Mouse (Mus musculus) CD8-positive naive resting alpha-beta T cell, adult 2 months (primary cell): Measurements from ENCODE around the gene Iqcj.

Experiments
- DNase-seq, 2 experiments: peaks; one replicate each; pipeline ENCODE4 v3.0.0; 2022; ENCODE audit warnings: low read depth in 2 of 2, low spot score in 2 of 2

Iqcj gene

DNA sequence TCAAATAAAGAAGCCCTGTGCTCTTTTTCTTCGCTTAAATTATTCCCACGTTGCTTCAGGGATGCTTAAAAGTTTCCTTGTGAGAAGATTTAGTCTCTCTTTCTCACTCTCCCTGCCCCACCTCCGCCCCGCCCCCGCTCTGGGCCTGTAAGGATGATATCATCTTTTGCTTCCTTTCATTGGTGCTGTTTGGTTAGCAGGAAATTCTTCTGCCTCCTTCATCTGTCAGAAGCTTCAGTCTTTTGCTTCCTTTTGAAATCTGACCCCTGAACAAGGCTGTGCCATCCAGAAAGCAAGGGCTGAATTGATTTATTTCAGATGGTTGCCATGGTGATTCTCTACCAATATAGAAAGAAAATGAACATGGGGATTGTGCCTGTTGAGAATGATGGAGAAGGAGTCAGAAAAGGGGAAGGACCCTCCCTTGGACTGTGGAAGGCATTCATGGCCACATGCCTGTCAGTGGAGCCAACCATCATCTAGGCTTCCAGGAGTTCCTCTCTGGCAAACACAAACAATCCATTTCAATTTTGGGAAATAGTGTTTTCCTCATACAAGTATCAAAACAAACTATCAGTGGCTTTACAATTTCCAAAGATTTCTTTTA is 62.5 kb downstream of the Iqcj start:
- DNase-seq, result no peak

DNA sequence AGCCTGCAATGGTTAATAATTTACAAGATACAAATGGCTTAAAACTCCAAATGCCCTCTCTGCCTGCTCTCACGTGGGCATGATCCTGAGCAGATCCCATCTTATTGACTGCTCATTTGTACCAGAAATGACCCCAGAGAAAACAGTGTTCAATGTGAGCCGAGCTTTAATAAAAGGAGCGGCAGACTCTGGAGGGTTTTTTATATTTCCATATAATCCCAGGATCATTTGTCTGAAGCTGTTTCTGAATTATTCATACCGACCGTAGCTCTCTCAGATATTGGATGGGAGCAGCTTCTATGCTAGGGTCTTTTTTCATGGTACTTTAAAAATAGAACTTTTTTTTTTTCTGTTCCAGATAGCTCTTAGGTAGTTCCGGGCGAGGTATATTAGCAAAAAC is 67.7 kb downstream of the Iqcj start:
- DNase-seq, result no peak

DNA sequence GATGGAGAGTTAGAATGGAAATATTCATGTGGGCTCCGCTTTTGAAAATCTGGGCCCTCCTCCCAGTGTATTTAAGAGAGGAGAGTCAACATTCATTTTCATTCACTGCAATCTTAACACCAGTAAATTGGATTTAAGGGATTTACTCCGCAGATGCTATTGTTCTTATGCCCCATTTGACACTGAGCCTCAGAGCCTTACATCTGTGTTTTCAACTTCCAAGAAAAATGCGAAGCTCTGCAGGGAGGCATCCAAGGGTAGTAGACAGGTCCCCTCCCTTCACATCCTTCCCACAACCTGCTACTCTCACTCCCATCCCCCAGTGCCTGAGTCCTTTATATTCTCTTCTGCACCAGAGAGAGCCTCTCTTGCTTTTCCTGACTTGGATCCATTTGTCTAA is 68.1 kb downstream of the Iqcj start:
- no peak for DNase-seq

DNA sequence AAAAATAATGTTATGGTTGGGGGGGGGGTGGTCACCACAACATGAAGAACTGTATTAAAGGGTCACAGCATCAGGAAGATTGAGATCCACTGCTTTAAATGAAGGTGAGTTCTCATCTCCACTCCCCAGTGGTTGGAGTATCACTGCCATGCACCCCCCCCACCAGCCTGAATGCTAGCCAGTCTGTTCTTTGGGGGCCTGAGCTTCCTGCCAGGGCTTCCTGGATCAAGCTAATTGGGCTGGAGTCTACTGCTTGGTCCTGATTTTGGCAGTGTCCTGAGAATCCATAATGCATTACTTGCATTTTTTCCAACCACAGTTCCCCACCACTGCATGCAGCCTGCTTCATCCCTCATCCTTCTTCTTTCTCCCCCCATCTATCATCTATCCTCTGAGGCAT is 68.7 kb downstream of the Iqcj start:
- DNase-seq, result no peak

DNA sequence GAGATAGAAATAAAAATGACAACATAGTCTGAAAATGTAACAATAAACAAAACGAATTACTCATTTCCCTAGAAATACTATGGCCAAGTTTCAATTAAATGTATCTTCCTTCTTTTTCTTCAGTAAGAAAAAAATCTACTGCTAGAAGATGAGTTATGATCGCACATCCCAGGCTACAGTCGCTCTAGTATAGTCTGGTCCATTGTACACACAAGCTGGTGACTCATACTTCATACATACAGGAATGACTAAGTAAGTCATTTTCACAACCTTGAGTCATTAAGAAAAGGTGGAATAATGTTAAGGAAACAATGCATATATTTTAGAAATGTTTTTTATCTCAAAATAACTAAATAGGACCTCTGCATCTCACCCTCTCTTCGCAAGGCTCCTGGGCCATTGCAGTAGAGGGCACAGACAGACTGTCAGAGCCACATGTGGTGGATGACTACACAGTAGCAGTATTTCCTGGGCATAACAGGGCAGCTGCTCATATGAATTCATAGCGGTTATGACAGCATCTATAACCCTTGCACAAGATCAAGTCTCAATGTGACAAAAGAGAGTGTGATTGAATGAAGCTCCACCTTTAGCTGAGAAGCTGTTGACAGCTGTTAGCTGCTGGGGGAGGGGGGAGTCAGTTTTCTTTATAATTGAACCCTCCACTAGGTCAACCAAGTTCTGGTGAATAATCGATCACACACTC is 70.1 kb downstream of the Iqcj start:
- DNase-seq, result no peak

DNA sequence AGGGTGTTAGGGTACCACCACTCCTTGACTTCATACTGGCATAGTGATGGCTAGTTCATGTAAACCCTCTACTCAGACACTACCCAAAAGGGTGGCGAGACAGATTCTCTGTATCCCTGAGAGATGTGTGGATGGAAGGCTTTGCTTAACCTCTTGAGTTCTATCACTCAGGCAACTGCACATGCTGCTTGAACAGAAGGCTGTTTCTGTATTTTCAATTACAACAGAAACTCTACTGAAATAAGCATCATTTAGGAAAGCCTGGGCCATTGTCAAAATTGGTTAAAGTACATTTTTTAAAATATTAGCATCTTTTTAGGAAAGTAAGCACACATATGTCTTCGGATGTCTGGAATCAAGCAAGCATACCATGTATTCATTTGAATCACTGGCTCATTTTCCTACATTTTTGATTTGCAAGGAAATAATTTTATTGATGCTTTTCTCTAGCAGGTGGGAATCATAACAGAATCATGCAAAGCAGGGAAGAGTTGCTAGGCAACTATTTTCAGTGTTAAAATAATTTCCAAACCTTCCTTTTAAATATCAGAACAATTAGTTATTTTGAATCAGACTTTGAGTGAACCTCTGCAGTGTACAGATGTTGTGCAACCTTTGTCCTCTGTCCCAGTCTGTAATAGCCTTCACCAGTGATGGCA is 82.4 kb downstream of the Iqcj start:
- DNase-seq, result no peak

DNA sequence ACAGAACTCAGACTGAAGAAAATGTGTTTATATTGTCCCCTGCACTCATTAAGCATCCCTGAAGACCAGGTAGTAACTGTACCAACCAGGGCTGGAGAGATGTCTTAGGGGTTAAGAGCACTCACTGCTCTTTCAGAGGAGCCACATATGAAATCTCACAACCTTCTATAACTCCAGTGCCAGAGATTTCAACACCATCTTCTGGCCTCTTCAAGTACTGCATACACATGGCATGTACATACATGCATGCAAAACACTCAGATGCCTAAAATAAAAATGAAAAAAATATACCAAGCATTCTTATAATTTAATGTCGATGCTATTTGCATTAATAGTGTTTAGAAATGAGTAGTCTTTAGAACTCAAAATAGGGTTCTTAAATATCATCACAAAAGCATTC is 88.0 kb downstream of the Iqcj start:
- DNase-seq, result no peak

DNA sequence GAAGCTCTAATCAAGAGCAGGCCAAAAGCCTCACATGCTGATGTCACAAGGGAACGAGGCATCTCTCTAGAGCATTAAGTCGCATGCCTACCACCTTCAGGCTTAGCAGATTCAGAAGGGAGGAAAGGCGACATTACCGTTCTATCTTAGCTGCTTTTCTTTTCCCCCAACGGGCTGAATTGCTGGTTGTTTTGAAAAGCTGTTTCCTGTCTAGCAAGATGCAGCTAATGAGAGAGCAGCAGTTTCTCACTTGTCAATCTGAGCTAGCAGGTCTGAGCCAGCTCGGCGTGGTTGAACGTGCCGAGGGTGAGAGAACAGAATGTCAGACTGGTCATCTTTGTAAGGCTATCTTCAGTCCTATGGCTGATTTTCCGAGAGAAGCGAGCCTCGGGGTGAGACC is 91.3 kb downstream of the Iqcj start:
- no peak for DNase-seq

DNA sequence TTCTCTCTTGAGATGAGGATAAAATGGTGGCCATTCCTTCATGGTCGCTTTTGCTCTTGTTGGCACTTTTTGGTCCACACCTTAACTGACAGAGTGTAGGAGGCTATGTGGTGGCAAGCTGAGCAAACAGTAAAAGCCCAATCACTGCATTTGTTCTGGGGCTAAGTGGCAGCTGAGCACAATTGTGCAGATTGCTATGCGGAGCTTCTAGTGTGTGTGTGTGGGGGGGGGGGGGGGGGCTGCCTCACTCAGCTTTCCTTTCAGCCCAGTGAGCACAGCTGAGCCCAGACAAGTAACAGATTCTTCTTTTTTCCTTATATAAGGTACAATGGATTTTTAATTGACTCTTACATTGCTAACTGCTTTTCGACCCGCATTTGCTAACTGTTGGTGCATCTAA is 110.4 kb downstream of the Iqcj start:
- DNase-seq, result no peak

DNA sequence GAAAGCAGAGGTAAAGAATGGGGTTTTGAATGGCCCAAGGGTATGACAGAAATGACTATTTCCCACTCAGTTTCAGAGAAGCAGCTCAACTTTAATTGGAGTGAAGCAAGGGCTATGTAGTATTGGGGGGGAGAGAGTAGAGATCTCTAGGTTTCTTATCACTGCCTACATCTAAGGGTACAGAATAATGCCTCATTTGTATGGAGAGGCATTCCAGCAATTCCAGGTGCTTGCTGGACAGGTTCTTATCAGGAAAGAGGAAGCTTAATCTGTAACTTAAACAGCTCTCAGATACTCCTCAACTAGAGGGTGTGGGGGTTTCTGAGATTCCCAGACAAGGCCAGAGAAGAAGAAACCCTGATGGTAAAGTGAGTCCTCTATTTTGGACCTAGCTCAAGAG is 120.3 kb downstream of the Iqcj start:
- no peak for DNase-seq

DNA sequence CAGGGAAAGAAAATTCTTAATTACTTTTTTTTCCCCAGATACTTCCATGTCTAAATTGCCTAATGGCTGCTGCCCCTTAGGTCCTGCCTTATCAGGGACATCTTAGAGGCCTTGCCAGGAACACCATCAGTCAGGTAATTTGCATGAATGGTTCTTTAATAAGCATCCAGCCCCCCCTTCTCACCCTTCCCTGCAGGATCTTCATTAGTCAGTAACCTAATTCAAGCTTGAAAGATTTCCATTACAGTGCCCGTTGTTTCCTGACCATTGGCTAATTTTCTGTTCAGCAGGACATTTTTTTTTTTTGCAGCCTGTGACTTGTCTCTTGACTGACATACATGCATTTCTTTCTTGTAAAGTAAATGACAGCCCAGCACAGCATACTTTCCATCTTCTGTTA is 123.8 kb downstream of the Iqcj start:
- DNase-seq, result no peak

DNA sequence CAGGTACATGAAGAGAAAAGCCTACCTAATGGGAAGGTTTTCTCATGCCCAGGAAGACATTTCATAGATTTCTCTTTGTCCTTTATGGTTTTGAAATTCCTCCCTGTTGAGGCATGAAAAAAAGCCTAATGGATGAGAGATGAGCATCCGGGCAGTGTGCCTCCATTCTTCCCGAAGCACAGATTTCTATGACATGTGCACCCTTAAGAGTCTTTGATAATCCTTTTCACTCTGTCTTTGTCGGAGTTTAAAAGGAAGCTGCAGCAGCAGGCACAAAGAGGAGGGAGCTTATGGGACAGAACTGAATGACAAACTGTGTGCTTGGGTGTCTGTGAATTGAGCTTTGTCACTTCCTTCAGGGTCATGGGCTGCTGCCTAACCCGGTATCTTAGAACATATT is 127.4 kb downstream of the Iqcj start:
- DNase-seq, result no peak

DNA sequence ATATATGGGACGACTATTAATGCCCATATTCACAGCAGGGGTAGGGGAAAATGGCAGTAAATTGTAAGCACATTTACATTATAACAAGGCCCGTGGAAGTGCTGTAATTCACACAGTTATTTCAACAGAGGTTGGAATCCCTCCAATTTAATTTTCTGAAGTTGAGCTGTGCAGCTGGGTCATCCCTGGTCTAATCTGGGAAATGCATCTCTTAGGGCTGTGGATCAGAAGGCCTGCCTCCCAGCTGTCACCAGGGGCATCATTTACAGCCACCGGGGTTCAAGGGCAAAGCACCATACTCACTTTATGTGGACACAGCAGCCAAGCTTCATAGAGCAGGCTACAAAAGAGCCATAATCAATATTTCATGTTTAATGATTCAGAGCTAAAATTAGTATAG is 144.1 kb downstream of the Iqcj start:
- DNase-seq, result no peak

DNA sequence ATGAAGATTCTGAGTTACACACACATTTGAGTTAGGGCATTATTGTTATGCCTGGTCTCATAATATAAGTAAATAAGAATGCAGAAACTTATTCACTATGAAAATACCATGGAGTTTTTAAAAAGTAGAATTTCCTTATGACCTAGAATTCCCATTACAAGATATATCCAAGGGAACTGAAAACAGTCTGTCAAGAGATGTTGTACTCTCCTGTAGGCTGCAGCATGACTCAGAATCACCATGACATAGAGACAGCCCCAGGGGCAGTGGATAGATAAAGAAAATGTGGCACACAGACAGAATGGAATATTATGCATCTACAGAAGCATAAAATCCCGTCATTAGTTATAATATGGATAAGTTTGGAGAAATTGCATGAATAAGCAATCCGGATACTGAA is 150.9 kb downstream of the Iqcj start:
- no peak for DNase-seq

DNA sequence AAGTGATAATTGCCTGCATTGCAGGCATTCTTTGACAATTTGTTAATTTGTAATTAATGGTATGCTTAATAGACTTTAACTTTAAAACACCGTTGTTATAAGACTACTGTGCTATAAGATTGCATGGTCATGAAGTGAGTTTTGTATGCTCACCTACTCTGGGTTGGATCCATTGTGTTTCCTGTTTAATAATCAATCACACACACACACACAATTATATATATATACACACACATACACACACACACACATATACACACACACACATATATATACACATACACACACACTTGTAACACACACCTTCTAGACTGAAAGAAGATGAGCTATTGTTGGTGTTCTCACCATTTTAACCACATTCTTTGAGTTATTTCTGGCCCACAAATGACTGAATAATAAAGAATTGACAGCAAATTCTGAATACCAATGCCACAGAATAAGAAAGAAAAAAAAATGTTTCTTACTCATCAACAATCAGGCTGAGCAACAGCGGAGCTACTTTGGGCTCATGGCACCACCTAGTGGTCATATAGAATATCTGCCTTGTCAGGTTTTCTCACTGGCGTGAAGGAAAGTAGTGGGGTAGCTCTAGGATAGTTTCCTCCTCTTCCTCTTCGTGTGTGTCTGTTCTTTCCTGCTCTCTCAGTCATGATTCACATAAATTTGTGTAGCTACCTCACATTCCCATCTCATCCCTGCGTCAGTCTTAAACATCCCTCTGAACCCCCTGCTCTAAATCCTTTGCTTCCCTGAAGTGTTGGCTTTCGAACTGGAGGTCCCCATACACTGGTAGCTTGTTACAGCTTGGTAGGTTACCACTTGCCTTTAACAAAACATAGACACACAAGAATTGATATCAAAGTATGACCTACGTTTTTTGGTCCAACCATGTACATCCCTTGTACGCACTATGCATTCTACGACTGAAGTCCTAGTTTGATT is 153.7 kb downstream of the Iqcj start:
- no peak for DNase-seq

DNA sequence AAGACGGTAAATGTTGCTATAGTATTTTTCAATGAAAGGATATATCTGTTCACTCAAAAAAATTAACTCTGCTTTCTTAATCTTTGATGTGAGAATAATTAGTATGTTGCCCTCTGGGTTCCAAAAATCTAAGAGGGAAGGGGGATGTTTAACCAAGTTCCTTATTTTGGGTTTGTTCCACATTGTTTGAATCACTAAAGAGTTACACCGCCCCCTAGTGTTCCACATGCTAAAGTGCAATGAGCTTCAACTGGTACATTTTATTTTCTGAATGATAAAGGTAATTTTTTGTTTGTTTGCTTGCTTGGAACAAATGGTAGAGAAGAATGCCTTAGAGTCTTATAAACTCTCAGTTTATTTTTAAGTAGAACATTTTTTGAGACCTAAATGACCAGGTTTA is 161.5 kb downstream of the Iqcj start:
- no peak for DNase-seq

DNA sequence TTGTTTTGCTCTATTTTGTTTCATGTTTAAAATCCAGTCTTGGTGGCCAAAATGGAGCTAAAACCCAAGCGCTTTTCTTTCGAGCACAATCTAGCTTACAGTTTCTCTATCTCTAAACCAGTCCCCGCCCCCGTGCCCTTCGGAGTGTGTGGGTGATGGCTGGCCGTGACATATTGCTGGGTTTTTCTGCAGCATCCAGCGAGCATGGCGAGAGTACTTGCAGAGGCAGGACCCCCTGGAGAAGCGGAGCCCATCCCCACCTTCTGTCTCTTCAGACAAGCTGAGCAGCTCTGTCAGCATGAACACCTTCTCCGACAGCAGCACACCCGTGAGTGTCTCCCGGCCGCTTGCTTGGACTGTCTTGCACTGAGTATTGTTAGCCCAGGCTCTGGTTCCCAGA is 163.1 kb downstream of the Iqcj start:
- DNase-seq, result no peak

DNA sequence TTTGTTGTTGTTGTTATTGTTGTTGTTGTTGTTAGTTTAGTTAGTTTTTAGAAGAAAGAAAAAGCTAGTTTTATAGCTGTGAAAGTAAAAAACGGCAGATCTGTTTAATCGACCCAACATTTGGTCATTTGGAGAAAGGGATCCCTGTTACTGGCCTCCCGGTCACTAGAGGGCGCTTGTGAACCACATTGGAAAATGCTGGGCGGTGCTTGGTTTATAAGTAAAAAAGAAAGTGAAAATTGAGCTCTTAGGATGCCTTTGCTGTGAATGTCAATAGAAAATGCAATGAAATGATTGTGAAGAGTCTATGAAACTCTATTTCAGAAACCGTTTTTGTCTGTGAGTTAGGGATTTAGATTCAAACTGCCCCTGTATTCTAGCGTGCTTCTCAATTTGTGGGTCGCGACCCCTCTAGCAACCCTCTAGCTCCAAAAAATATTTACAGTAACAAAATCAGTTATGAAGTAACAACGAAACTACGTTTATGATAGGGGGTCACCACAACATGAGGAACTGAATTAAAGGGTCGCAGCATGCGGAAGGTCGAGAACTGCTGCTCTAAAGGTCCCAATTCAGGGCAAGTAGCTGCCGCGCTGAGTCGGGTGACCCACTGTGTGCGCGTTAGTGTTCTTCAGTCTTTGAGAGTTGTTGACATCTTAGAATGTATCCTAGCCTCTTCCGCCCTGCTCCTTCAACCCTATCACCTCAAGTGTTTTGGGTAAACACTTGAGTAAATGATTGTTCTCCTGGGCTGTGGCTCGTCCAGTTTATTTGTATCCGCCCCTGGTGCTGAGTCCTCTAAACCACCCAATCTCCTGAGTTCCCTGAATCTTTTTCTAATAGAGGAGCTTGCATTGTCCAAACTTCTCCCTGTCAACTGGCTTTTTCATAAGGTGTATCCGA is 164.6 kb downstream of the Iqcj start:
- DNase-seq, result peak; percentile 11 to 28

DNA sequence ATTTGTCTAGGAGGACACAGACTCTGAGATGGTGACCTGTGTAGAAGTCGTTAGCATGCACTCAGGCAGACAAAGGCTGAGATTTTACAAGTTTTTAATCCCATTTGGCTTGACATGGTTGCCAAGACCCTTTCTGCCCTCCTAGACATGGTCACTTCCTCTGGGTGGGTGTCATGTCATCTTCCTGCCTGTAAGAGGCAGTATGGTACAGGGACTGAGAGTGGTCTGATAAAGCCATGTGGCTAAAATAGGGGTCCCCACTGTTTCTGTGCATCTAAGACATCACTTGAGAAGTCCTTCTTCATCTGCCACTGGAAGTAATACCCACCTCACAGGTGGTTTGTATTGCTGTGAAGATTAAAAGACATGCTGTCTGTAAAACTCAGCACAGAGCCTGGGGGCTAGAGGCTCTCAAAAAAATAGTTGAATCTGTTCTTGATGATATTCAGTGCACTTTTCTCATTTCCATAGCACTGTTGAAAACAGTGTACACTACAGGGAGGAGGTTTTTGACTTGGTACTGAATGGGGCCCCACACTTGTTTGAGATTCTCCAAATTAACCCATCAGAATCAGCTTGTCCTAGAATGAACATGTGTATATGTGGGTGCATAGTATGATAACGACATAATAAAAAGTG is 167.3 kb downstream of the Iqcj start:
- DNase-seq, result no peak

DNA sequence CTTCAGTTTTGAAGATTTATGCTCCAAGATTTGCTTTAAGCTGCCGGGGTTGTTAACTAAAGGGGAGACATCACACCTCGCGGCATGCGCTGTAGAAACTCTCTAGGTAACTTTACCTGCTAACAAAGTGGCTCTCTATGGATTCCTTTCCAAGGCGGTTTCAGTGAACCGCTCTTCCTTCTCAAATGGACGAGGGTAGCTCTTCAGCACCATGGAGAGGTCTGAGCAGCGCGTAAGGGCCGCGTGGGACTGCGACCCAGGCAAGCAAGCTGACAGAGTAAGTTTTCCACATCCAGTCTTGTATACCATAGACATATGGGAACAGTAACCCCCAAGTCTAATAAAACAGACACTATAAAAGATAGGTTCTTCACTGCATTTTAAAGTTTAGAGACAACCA is 172.7 kb downstream of the Iqcj start, which contains the start of gene Schip1:
Gene Schip1, plus strand, starts transcription at position 72 of the 400 bp plus-strand sequence.
- DNase-seq, result no peak
